Mouse (Mus musculus): ENCODE results near the gene Nipal1.

DNA sequence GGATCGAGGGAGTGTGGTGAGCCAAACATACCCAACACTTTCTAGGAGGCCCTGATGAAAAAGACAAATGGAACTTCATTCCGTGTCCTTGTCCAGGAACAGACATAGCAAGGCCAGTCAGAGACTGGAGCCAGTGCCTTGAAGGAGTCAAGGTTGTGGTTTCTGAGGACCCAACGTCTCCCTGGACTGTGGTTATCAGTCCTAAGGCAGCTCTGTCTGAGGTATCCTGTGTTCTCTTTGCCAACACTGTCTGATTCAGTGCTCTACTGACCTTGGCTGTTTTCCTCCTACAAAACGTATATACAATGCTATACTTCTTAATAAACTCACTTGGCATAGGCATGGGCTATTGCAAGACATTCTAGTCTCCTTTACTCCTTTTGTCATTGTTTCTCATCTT is 30.2 kb upstream of the Nipal1 start:
- TF ChIP-seq CTCF (conservative IDR thresholded peaks at IDR 0.05; ENCODE audit: low read length) = no peak
- TF ChIP-seq POU5F1 (IDR thresholded peaks at IDR 0.05; ENCODE audit: borderline replicate concordance, low read length) = no peak

All from E14TG2a.4 (cell line).